Comparison of ENCODE assay signal across 8 mouse cellular contexts in genomic region chr12:75594404-75594803, GRCm38 (mm10). TPM values are rescaled to one million over a fixed set of nuclear protein-coding genes. Genes with fewer than 3 reads are reported as not detected.
A peak's percentile ranks its signal among the peaks of the same experiment; 100 is the strongest.
DNase-seq lines count a peak whose midpoint lies in the region; ATAC-seq and TF ChIP-seq lines count a peak whose summit lies in the region.

No protein-coding gene starts in this region.

- peaks cover 23% of the 10 kb centered on the region for H3K4me1 ChIP-seq in forebrain, embryonic 10.5 days
- peaks cover 19% of the 10 kb centered on the region for H3K4me1 ChIP-seq in limb, embryonic 10.5 days
- peaks cover 24% of the 10 kb centered on the region for H3K4me1 ChIP-seq in neural tube, embryonic 13.5 days (replicated peaks)

- no peaks in the 10 kb centered on the region for H3K27me3 ChIP-seq in forebrain, embryonic 10.5 days (ENCODE audit: poor library complexity, severe bottlenecking)
- H3K27me3 ChIP-seq in limb, embryonic 10.5 days (ENCODE audit: low read depth, poor library complexity, severe bottlenecking): no peaks in the 10 kb centered on the region
- H3K27me3 ChIP-seq in neural tube, embryonic 13.5 days: no peaks in the 10 kb centered on the region

- no peaks in the 10 kb centered on the region for H3K9me3 ChIP-seq in forebrain, embryonic 10.5 days
- H3K9me3 ChIP-seq in limb, embryonic 10.5 days (replicated peaks): no peaks in the 10 kb centered on the region
- no peaks in the 10 kb centered on the region for H3K9me3 ChIP-seq in neural tube, embryonic 13.5 days

- no peak for ATAC-seq in neural tube, embryonic 13.5 days (ENCODE audit: low read depth)
- ATAC-seq in activated CD4-positive, CD25-positive, alpha-beta regulatory T cell, adult 4 months: no peak

- peak overlapping the region; percentile 88 for H3K4me3 ChIP-seq in layer of hippocampus, adult 2 months
- peak overlapping the region; percentile 99 for H3K4me3 ChIP-seq in forebrain, embryonic 10.5 days
- H3K4me3 ChIP-seq in limb, embryonic 10.5 days: peak overlapping the region; percentile 100
- peak overlapping the region; percentile 100 for H3K4me3 ChIP-seq in neural tube, embryonic 13.5 days

- peak overlapping the region; percentile 98 for H3K9ac ChIP-seq in neural tube, embryonic 13.5 days

- WGBS in forebrain, embryonic 10.5 days: 57% methylated on average over 5 of the region's 5 CpGs
- 53% methylated on average over 5 of the region's 5 CpGs for WGBS in limb, embryonic 10.5 days
- 42% methylated on average over 5 of the region's 5 CpGs for WGBS in neural tube, embryonic 13.5 days

- peak overlapping the region; percentile 86 for H3K4me2 ChIP-seq in neural tube, embryonic 13.5 days

- H3K36me3 ChIP-seq in forebrain, embryonic 10.5 days (replicated peaks): peaks cover 40% of the 10 kb centered on the region
- peaks cover 40% of the 10 kb centered on the region for H3K36me3 ChIP-seq in limb, embryonic 10.5 days
- H3K36me3 ChIP-seq in neural tube, embryonic 13.5 days: peaks cover 34% of the 10 kb centered on the region

- DNase-seq in layer of hippocampus, adult 2 months (ENCODE audit: low spot score in 2 of 2): no peak
- DNase-seq in layer of hippocampus, adult 11-12 months (ENCODE audit: low spot score): no peak
- DNase-seq in forebrain, embryonic 10.5 days (ENCODE audit: extremely low spot score, low spot score): no peak
- no peak for DNase-seq in limb, embryonic 10.5 days (ENCODE audit: low spot score)
- DNase-seq in layer of hippocampus, adult 9-11 months: no peak
- DNase-seq in retina, embryonic 14.5 days (ENCODE audit: low spot score): no peak

- no peak overlapping the region for H3K27ac ChIP-seq in layer of hippocampus, adult 2 months
- no peak overlapping the region for H3K27ac ChIP-seq in forebrain, embryonic 10.5 days
- no peak overlapping the region for H3K27ac ChIP-seq in limb, embryonic 10.5 days
- H3K27ac ChIP-seq in neural tube, embryonic 13.5 days (replicated peaks): no peak overlapping the region

- TF ChIP-seq CTCF in layer of hippocampus, adult 2 months (conservative IDR thresholded peaks at IDR 0.05): no peak

RNA-seq across cellular contexts. Expression of gene Ppp2r5e, which starts 1.6 kb away (rescaled TPM):
- total RNA-seq in layer of hippocampus, adult 2 months (2021): 10 to 100 TPM; 79.1 to 80.1 TPM
- polyA plus RNA-seq in forebrain, embryonic 10.5 days (2016; fragmentation: Nextera tagmentation; extraction: Ambion mirVana): 15.2 and 15.4 TPM in 2 replicates
- polyA plus RNA-seq in limb, embryonic 10.5 days (2016; fragmentation: Nextera tagmentation; extraction: Ambion mirVana): 12.6 and 12.7 TPM in 2 replicates
- polyA plus RNA-seq in neural tube, embryonic 13.5 days (2015; fragmentation: Nextera tagmentation; extraction: Ambion mirVana): 19.6 and 19.8 TPM in 2 replicates
- 1 to 10 TPM; 7.4 to 9.2 TPM for polyA plus RNA-seq in activated CD4-positive, CD25-positive, alpha-beta regulatory T cell, adult 4 months (2017; shearing (Covaris generic))
